Mouse (Mus musculus) embryonic facial prominence, embryonic 12.5 days (tissue): ENCODE data around the gene Pnmal2. TPM values are rescaled to one million over a fixed set of nuclear protein-coding genes. Genes with fewer than 3 reads are reported as not detected.

Source experiments
- ATAC-seq: fragments of 200-750 bp; cut with Nextera tagmentation; 2 replicates; pipeline ENCODE4 v1.8.0; 2017; ENCODE audit not compliant: insufficient number of reproducible peaks, insufficient read depth, low FRiP score, low TSS enrichment
- H3K27ac ChIP-seq: fragments of 300-500 bp; sonication (generic); 2 replicates; pipeline ENCODE4 v1.5.1; 2016; ENCODE audit warnings: mild to moderate bottlenecking
- H3K27me3 ChIP-seq: fragments of 300-500 bp; sonication (generic); 2 replicates; pipeline ENCODE4 v1.6.1; 2016; ENCODE audit warnings: mild to moderate bottlenecking, moderate library complexity
- H3K36me3 ChIP-seq: fragments of 300-500 bp; sonication (generic); 2 replicates; pipeline ENCODE4 v1.6.1; 2016; ENCODE audit warnings: mild to moderate bottlenecking
- H3K4me1 ChIP-seq: fragments of 300-500 bp; sonication (generic); 2 replicates; pipeline ENCODE4 v1.6.1; 2016
- H3K4me2 ChIP-seq: fragments of 300-500 bp; sonication (generic); replicated peaks from 2 replicates; pipeline ENCODE4 v1.6.1; 2016; ENCODE audit warnings: mild to moderate bottlenecking, moderate library complexity
- H3K4me3 ChIP-seq: fragments of 300-500 bp; sonication (generic); 2 replicates; pipeline ENCODE4 v1.5.1; 2016; ENCODE audit warnings: mild to moderate bottlenecking
- H3K9ac ChIP-seq: fragments of 300-500 bp; sonication (generic); 2 replicates; pipeline ENCODE4 v1.6.1; 2016; ENCODE audit warnings: mild to moderate bottlenecking, moderate library complexity
- H3K9me3 ChIP-seq: fragments of 300-500 bp; sonication (generic); 2 replicates; pipeline ENCODE4 v1.6.1; 2016; ENCODE audit warnings: mild to moderate bottlenecking, moderate library complexity
- WGBS: fragments of 180-500 bp; shearing (Covaris S2); methylation state at CpG from one replicate; pipeline ENCODE4 v1.1.7; 2016; 5-methylcytosine and 5-hydroxymethylcytosine counted together
- polyA plus RNA-seq: library from polyadenylated mRNA; unstranded; fragments of >200 nt; fragmentation: Nextera tagmentation; extraction: Ambion mirVana; gene quantifications from 2 replicates; pipeline ENCODE4 v1.2.1, GENCODE M21; 2016

The Pnmal2 gene
- polyA plus RNA-seq, 1 experiment from 2014 or later = 16.6 TPM

DNA sequence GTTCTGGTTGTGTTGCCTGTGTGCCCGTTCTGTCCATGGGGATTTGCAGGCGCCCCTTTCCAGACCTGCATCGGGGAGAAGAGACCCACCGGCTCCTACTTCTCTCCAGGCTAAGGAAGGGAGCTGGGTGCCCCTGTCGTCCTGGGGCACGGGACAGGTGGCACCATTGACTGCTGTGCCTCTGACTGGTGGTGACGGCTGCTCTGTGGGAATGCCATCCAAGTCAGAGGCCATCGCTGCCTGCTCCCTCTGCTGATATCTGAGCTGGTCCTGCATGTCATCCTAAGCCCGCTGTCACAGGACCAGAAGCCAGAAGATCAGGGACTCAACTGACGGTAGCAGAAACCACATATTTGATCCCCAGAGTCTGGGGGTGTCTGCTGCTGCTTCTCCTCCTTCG lies 35.6 kb upstream of the Pnmal2 start:
- Histone ChIP-seq H3K27me3 (no peaks in the 10 kb centered on the region), H3K9me3 (no peaks in the 10 kb centered on the region), H3K4me2 (0 out of 2 replicates have a peak overlapping the region, but pooled peaks have one; percentile 9), H3K4me1 (peaks cover 41% of the 10 kb centered on the region), H3K4me3 (no peak overlapping the region), H3K9ac (no peak overlapping the region; the same call in 1 of the 2 replicates), H3K36me3 (no peaks in the 10 kb centered on the region), H3K27ac (no peak overlapping the region)
- ATAC-seq = no peak
- WGBS = 58% methylated on average over 11 of the region's 11 CpGs

GRCm38 (mm10) chr7:16909909-16910308 lies 34.6 kb upstream of the Pnmal2 start:
- Histone ChIP-seq H3K9me3 (no peaks in the 10 kb centered on the region), H3K4me3 (no peak overlapping the region), H3K4me2 (no peak overlapping the region), H3K4me1 (peaks cover 41% of the 10 kb centered on the region), H3K27ac (no peak overlapping the region), H3K9ac (no peak overlapping the region), H3K36me3 (peaks cover 9% of the 10 kb centered on the region), H3K27me3 (no peaks in the 10 kb centered on the region)
- WGBS = 51% methylated on average over 10 of the region's 10 CpGs
- no peak for ATAC-seq

DNA sequence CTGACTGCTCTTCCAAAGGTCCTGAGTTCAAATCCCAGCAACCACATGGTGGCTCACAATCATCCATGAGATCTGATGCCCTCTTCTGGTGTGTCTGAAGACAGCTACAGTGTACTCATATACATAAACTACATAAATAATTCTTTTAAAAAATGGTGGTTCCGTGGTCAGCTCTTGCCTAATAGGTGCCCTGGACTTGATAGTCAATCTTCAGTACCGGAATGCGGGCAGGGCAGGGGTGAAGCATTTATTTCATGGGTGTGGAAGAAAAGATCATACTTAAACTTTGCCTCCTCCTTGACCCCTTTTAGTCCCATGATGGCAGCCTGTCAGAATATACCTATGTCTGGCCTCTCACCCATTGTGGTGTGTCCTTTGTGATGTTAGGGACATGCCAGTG lies 32.6 kb upstream of the Pnmal2 start:
- Histone ChIP-seq H3K4me2 (no peak overlapping the region), H3K27me3 (no peaks in the 10 kb centered on the region), H3K9me3 (no peaks in the 10 kb centered on the region), H3K4me3 (no peak overlapping the region), H3K9ac (no peak overlapping the region), H3K36me3 (peaks cover 28% of the 10 kb centered on the region), H3K27ac (no peak overlapping the region), H3K4me1 (peaks cover 26% of the 10 kb centered on the region)
- ATAC-seq = no peak
- WGBS = 91% methylated on average over 3 of the region's 3 CpGs

DNA sequence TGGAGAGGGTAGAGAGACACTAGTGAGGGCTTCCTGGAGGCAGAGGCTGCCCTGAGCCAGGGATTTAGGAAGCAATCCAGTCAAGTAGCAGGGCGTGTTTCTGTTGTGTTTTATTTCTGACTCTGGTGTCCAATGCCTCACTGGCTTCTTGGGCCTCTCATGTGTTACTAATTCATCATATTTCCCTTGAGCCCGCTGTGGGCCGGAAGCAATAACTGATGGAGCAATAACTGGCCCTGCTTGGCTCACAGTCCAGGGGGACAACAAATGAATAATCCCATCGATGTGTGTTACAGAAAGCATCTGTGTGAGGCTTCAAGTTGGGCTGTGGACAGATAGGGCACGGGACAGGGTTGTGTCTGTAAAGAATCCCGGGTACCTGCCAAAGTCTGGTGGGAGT lies 32.1 kb upstream of the Pnmal2 start:
- H3K27ac ChIP-seq = no peak overlapping the region
- no peak overlapping the region for H3K9ac ChIP-seq
- H3K4me1 ChIP-seq = peaks cover 26% of the 10 kb centered on the region
- H3K4me2 ChIP-seq = no peak overlapping the region
- H3K9me3 ChIP-seq = no peaks in the 10 kb centered on the region
- peaks cover 32% of the 10 kb centered on the region for H3K36me3 ChIP-seq
- no peak overlapping the region for H3K4me3 ChIP-seq
- no peaks in the 10 kb centered on the region for H3K27me3 ChIP-seq
- ATAC-seq = no peak
- WGBS = 59% methylated on average over 6 of the region's 6 CpGs

DNA sequence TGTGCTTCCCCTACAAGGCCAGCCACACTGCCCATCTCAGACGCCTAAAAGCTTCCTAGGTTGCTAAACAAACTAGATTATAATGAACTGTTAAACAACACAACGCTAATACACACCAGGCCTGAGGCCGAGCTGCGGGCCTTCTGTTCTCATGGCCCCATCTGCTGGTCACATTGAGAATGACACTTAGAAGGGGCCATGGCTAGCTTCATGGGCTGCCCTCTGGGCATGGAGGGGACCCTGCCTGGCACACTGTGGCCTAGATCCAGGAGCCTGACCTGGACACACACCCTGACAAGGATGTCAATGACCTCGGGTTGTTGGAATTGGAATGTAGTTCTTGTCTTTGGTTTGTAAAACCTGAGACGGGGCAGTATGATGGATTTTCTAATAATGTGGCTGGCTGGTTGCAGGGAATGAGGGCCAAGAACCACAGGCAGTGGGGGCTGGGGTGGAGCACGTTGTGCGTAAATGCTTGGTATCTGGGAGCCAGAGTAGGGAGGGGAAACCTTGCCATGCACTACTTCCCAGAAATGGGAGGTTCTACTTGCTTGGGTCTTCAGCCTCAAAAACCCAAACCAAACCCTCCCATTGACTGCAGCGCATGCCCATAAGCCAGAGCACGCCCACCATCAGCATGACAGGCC lies 30.6 kb upstream of the Pnmal2 start:
- no peak overlapping the region for H3K27ac ChIP-seq
- H3K4me3 ChIP-seq = no peak overlapping the region
- no peak overlapping the region for H3K4me2 ChIP-seq
- WGBS = 36% methylated on average over 10 of the region's 10 CpGs
- peaks cover 48% of the 10 kb centered on the region for H3K36me3 ChIP-seq
- H3K4me1 ChIP-seq = peaks cover 22% of the 10 kb centered on the region
- no peak overlapping the region for H3K9ac ChIP-seq
- no peaks in the 10 kb centered on the region for H3K27me3 ChIP-seq
- ATAC-seq = peak; percentile 18; the same call in 1 of the 2 replicates
- H3K9me3 ChIP-seq = no peaks in the 10 kb centered on the region

GRCm38 (mm10) chr7:16914453-16915343 lies 29.8 kb upstream of the Pnmal2 start:
- WGBS = 82% methylated on average over 18 of the region's 18 CpGs

DNA sequence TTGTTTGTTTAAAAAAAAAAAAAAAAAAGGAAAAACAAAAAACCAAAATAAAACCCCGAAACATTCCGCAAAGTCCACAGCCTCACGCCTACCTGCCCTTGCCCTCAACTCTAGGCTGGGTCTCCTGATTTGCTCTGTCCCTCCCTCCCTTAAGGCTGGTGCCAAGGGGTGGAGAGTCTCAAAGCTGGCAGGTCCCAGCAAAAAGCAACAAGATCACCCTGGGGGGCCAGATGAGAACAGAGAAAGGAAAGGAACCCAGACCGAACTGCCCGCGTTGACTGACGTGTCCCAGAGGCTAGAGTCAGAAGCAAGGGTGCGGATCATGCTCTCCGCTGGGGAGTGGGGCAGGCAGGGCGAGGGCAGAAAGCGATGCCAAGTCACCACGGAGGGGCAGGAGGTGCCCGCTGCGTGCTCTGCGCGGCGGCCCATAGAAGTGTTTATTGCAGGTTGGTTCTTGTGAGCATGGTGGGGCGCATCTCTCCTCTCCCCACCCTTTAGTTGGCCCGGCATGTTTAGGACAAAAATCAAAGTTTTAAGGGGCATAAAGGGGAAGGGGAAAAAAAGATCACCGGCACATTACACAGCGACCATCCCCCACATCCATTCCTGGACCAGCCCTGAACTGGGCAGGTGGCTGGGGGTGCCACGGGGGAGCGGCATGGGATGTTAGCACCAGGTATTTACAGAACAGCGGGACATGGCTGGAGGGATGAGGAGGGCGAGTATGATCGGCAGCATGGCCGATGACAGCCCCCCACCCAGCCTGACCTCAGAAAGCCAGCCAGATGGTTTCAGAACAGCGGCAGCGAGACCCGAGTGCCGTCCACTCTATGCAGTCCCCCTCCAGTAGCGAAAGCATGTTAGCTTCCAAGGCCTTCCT lies 28.8 kb upstream of the Pnmal2 start:
- H3K9ac ChIP-seq = no peak overlapping the region
- no peak overlapping the region for H3K27ac ChIP-seq
- no peak overlapping the region for H3K4me3 ChIP-seq
- no peaks in the 10 kb centered on the region for H3K27me3 ChIP-seq
- no peak for ATAC-seq
- H3K4me2 ChIP-seq = no peak overlapping the region
- 89% methylated on average over 32 of the region's 32 CpGs for WGBS
- peaks cover 27% of the 10 kb centered on the region for H3K4me1 ChIP-seq
- H3K9me3 ChIP-seq = no peaks in the 10 kb centered on the region
- H3K36me3 ChIP-seq = peaks cover 55% of the 10 kb centered on the region

More at GRCm38 (mm10) chr7:16914453-16915343, 29.8 kb upstream of the Pnmal2 start:
- Histone ChIP-seq H3K27me3 (no peaks in the 10 kb centered on the region), H3K4me2 (no peak overlapping the region), H3K9ac (no peak overlapping the region), H3K4me1 (peaks cover 22% of the 10 kb centered on the region), H3K27ac (no peak overlapping the region), H3K36me3 (peaks cover 55% of the 10 kb centered on the region), H3K9me3 (no peaks in the 10 kb centered on the region), H3K4me3 (no peak overlapping the region)
- ATAC-seq = no peak

GRCm38 (mm10) chr7:16916342-16917265 lies 27.9 kb upstream of the Pnmal2 start:
- peaks cover 36% of the 10 kb centered on the region for H3K4me1 ChIP-seq
- no peak overlapping the region for H3K4me3 ChIP-seq
- no peaks in the 10 kb centered on the region for H3K9me3 ChIP-seq
- ATAC-seq = no peak
- no peak overlapping the region for H3K9ac ChIP-seq
- no peak overlapping the region for H3K27ac ChIP-seq
- H3K27me3 ChIP-seq = no peaks in the 10 kb centered on the region
- 87% methylated on average over 30 of the region's 30 CpGs for WGBS
- H3K36me3 ChIP-seq = peaks cover 55% of the 10 kb centered on the region
- H3K4me2 ChIP-seq = no peak overlapping the region

DNA sequence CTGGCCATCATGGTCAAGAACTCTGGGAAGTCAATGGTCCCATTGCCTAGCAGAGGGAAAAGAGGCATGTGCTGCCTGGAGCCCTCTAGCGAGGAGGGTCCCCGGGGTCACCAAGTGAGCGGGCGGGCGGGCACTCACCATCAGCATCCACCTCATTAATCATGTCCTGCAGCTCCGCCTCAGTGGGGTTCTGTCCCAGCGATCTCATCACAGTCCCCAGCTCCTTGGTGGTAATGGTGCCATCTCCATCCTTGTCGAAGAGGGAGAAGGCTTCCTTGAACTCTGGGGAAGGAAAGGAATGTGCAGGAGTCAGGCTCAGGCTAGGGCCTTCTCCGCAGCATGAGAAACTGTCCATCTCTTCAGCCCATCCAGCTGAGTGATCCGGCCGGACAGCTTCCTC lies 27.0 kb upstream of the Pnmal2 start:
- Histone ChIP-seq H3K27me3 (no peaks in the 10 kb centered on the region), H3K4me2 (no peak overlapping the region), H3K36me3 (peaks cover 55% of the 10 kb centered on the region), H3K27ac (no peak overlapping the region), H3K4me1 (peaks cover 41% of the 10 kb centered on the region), H3K9me3 (no peaks in the 10 kb centered on the region), H3K4me3 (no peak overlapping the region), H3K9ac (no peak overlapping the region)
- ATAC-seq = no peak
- 85% methylated on average over 11 of the region's 11 CpGs for WGBS

GRCm38 (mm10) chr7:16918014-16918413 lies 26.5 kb upstream of the Pnmal2 start:
- no peak overlapping the region for H3K27ac ChIP-seq
- no peak overlapping the region for H3K4me3 ChIP-seq
- no peak overlapping the region for H3K4me2 ChIP-seq
- WGBS = 90% methylated on average over 9 of the region's 9 CpGs
- no peaks in the 10 kb centered on the region for H3K27me3 ChIP-seq
- peaks cover 46% of the 10 kb centered on the region for H3K4me1 ChIP-seq
- peaks cover 55% of the 10 kb centered on the region for H3K36me3 ChIP-seq
- H3K9me3 ChIP-seq = no peaks in the 10 kb centered on the region
- no peak for ATAC-seq
- no peak overlapping the region for H3K9ac ChIP-seq
